Comparison of ENCODE assay signal across 18 mouse cellular contexts in genomic region chr12:70455226-70455625, GRCm38 (mm10). TPM values are rescaled to one million over a fixed set of nuclear protein-coding genes. Genes with fewer than 3 reads are reported as not detected.
DNase-seq lines count a peak whose midpoint lies in the region; ATAC-seq and TF ChIP-seq lines count a peak whose summit lies in the region.
"Had no signal": no experiment of that assay in that cellular context is flagged by ENCODE, and none has a peak within 500 bp of the region (broad histone marks: within the 10 kb centered on the region; RNA-seq: fewer than 3 reads in every experiment).

No protein-coding gene starts in this region.

- 0 out of 2 replicates have a peak overlapping the region, but pooled peaks have one; percentile 62 for H3K4me2 ChIP-seq in forebrain, postnatal 0 days (ENCODE audit: low read depth)
- peak overlapping the region; percentile 68; the same call in 1 of the 2 replicates for H3K4me2 ChIP-seq in liver, embryonic 11.5 days
- H3K4me2 ChIP-seq in hindbrain, embryonic 15.5 days, result peak overlapping the region; percentile 68; the same call in 1 of the 2 replicates
- H3K4me2 ChIP-seq in midbrain, embryonic 15.5 days, result 0 out of 2 replicates have a peak overlapping the region, but pooled peaks have one; percentile 74

- H3K4me3 ChIP-seq in forebrain, postnatal 0 days (ENCODE audit: low read depth, low read length), result no peak overlapping the region
- no peak overlapping the region for H3K4me3 ChIP-seq in forebrain, embryonic 10.5 days
- H3K4me3 ChIP-seq in liver, embryonic 11.5 days (ENCODE audit: low read depth, low read length), result no peak overlapping the region
- H3K4me3 ChIP-seq in hindbrain, embryonic 15.5 days, result no peak overlapping the region
- H3K4me3 ChIP-seq in midbrain, embryonic 15.5 days, result no peak overlapping the region
- H3K4me3 ChIP-seq: embryonic facial prominence, embryonic 12.5 days; intestine, embryonic 15.5 days; layer of hippocampus, adult 2 months had no signal

- H3K36me3 ChIP-seq in forebrain, postnatal 0 days (ENCODE audit: insufficient read depth), result peaks cover 25% of the 10 kb centered on the region; the same call in 1 of the 2 replicates
- H3K36me3 ChIP-seq in forebrain, embryonic 10.5 days (replicated peaks), result peaks cover 40% of the 10 kb centered on the region
- peaks cover 21% of the 10 kb centered on the region for H3K36me3 ChIP-seq in liver, embryonic 11.5 days (ENCODE audit: control insufficient read depth, insufficient read depth, low read length)
- peaks cover 24% of the 10 kb centered on the region for H3K36me3 ChIP-seq in hindbrain, embryonic 15.5 days
- H3K36me3 ChIP-seq in midbrain, embryonic 15.5 days (replicated peaks), result peaks cover 22% of the 10 kb centered on the region

- H3K4me1 ChIP-seq in forebrain, postnatal 0 days (ENCODE audit: insufficient read depth), result peaks cover 22% of the 10 kb centered on the region
- H3K4me1 ChIP-seq in forebrain, embryonic 10.5 days, result peaks cover 29% of the 10 kb centered on the region
- peaks cover 8% of the 10 kb centered on the region; the same call in 1 of the 2 replicates for H3K4me1 ChIP-seq in liver, embryonic 11.5 days (replicated peaks; ENCODE audit: control insufficient read depth, insufficient read depth, low read length)
- peaks cover 23% of the 10 kb centered on the region for H3K4me1 ChIP-seq in hindbrain, embryonic 15.5 days (replicated peaks)
- peaks cover 27% of the 10 kb centered on the region for H3K4me1 ChIP-seq in midbrain, embryonic 15.5 days

- no peak overlapping the region for H3K27ac ChIP-seq in forebrain, postnatal 0 days (ENCODE audit: low read depth, low read length)
- H3K27ac ChIP-seq in forebrain, embryonic 10.5 days, result no peak overlapping the region
- no peak overlapping the region for H3K27ac ChIP-seq in liver, embryonic 11.5 days (ENCODE audit: low read depth, low read length)
- H3K27ac ChIP-seq in hindbrain, embryonic 15.5 days (replicated peaks), result no peak overlapping the region
- no peak overlapping the region for H3K27ac ChIP-seq in midbrain, embryonic 15.5 days
- H3K27ac ChIP-seq: embryonic facial prominence, embryonic 12.5 days; intestine, embryonic 15.5 days; layer of hippocampus, adult 2 months had no signal

- ATAC-seq in forebrain, postnatal 0 days, result no peak
- no peak for ATAC-seq in liver, embryonic 11.5 days (replicated peaks; ENCODE audit: low FRiP score)
- no peak for ATAC-seq in hindbrain, embryonic 15.5 days (ENCODE audit: low FRiP score, low read depth)
- no peak for ATAC-seq in midbrain, embryonic 15.5 days (replicated peaks)
- ATAC-seq: intestine, embryonic 15.5 days had no signal

- no peak overlapping the region for H3K9ac ChIP-seq in forebrain, postnatal 0 days
- no peak overlapping the region for H3K9ac ChIP-seq in liver, embryonic 11.5 days (ENCODE audit: low read depth, low read length)
- no peak overlapping the region for H3K9ac ChIP-seq in hindbrain, embryonic 15.5 days
- no peak overlapping the region for H3K9ac ChIP-seq in midbrain, embryonic 15.5 days
- H3K9ac ChIP-seq: embryonic facial prominence, embryonic 12.5 days; intestine, embryonic 15.5 days had no signal

- H3K27me3 ChIP-seq in forebrain, postnatal 0 days (ENCODE audit: insufficient read depth, low read length), result no peaks in the 10 kb centered on the region
- H3K27me3 ChIP-seq in forebrain, embryonic 10.5 days (ENCODE audit: poor library complexity, severe bottlenecking), result no peaks in the 10 kb centered on the region
- no peaks in the 10 kb centered on the region for H3K27me3 ChIP-seq in liver, embryonic 11.5 days (replicated peaks; ENCODE audit: control insufficient read depth, insufficient read depth, low read length)
- no peaks in the 10 kb centered on the region for H3K27me3 ChIP-seq in hindbrain, embryonic 15.5 days
- no peaks in the 10 kb centered on the region for H3K27me3 ChIP-seq in midbrain, embryonic 15.5 days (replicated peaks)
- H3K27me3 ChIP-seq: embryonic facial prominence, embryonic 12.5 days; intestine, embryonic 15.5 days; megakaryocyte, embryonic 14.5 days had no signal

- DNase-seq in forebrain, postnatal 0 days, result no peak
- no peak for DNase-seq in forebrain, embryonic 10.5 days (ENCODE audit: extremely low spot score, low spot score)
- no peak for DNase-seq in liver, embryonic 11.5 days (ENCODE audit: low spot score)
- no peak for DNase-seq in liver
- no peak for DNase-seq in urinary bladder, postnatal 25 days (ENCODE audit: low spot score)
- DNase-seq in adrenal gland, postnatal 10 days, result no peak
- DNase-seq: B cell, adult 2 months; cerebellum, adult 11-12 months; cerebellum, postnatal 36 days; gastrocnemius, postnatal 36 days; lung, postnatal 10 days; thymus, postnatal 4 days had no signal

- TF ChIP-seq CTCF in forebrain, postnatal 0 days (IDR thresholded peaks at IDR 0.05; ENCODE audit: low read depth), result no peak

- 86% methylated on average over 8 of the region's 8 CpGs for WGBS in forebrain, postnatal 0 days
- 97% methylated on average over 8 of the region's 8 CpGs for WGBS in forebrain, embryonic 10.5 days
- WGBS in liver, embryonic 11.5 days, result 86% methylated on average over 8 of the region's 8 CpGs
- 89% methylated on average over 8 of the region's 8 CpGs for whole genome bisulfite sequencing in hindbrain, embryonic 15.5 days
- WGBS in midbrain, embryonic 15.5 days, result 91% methylated on average over 8 of the region's 8 CpGs

- H3K9me3 ChIP-seq in forebrain, postnatal 0 days (ENCODE audit: low read length), result no peaks in the 10 kb centered on the region
- peaks cover 2% of the 10 kb centered on the region; the same call in 1 of the 2 replicates for H3K9me3 ChIP-seq in forebrain, embryonic 10.5 days
- no peaks in the 10 kb centered on the region for H3K9me3 ChIP-seq in liver, embryonic 11.5 days (ENCODE audit: control insufficient read depth, low read length)
- no peaks in the 10 kb centered on the region for H3K9me3 ChIP-seq in hindbrain, embryonic 15.5 days
- H3K9me3 ChIP-seq in midbrain, embryonic 15.5 days, result no peaks in the 10 kb centered on the region
- H3K9me3 ChIP-seq: embryonic facial prominence, embryonic 12.5 days; intestine, embryonic 15.5 days; megakaryocyte, embryonic 14.5 days had no signal

RNA-seq across cellular contexts. Expression of gene Tmx1, which starts 2.3 kb away (rescaled TPM):
- 81.2 and 93.4 TPM in 2 replicates for total RNA-seq in forebrain, postnatal 0 days (2014; rRNA removed)
- 76.7 and 113 TPM in 2 replicates for polyA plus RNA-seq in forebrain, postnatal 0 days (2015; fragmentation: Nextera tagmentation; extraction: Ambion mirVana)
- 127 and 139 TPM in 2 replicates for polyA plus RNA-seq in forebrain, embryonic 10.5 days (2016; fragmentation: Nextera tagmentation; extraction: Ambion mirVana)
- polyA plus RNA-seq in liver, embryonic 11.5 days (2014; fragmentation: Nextera tagmentation; extraction: Ambion mirVana), result 115 and 140 TPM in 2 replicates
- polyA plus RNA-seq in hindbrain, embryonic 15.5 days (2015; fragmentation: Nextera tagmentation; extraction: Ambion mirVana), result 132 and 134 TPM in 2 replicates
- polyA plus RNA-seq in midbrain, embryonic 15.5 days (2015; fragmentation: Nextera tagmentation; extraction: Ambion mirVana), result 128 and 135 TPM in 2 replicates
- 10 to 100 TPM; 39.4 to 40.1 TPM for total RNA-seq in adrenal gland, postnatal 10 days (2021)
